Comparison of ENCODE assay signal across 34 mouse cellular contexts in the genomic region with DNA sequence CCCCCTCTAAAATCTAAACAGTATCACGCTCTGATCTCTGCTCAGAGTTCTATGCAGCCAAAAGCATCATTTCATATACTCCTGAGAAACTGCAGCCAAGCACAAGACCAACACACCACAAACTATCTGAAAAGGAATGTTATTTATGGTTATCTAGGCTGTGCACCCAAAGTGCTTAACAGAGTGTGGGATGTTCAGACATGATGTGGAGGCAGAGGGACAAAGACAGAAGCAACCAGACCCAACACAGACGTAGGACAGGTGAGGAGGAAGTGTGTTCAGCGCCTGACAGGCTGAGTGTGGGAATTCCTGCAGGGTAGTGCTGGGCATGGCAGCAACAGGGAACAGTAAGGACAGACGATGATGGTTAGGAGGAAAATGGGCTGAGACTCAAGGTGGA. TPM values are rescaled to one million over a fixed set of nuclear protein-coding genes. Genes with fewer than 3 reads are reported as not detected.
DNase-seq lines count a peak whose midpoint lies in the region; ATAC-seq and TF ChIP-seq lines count a peak whose summit lies in the region.
"Had no signal": no experiment of that assay in that cellular context is flagged by ENCODE, and none has a peak within 500 bp of the region (broad histone marks: within the 10 kb centered on the region; RNA-seq: fewer than 3 reads in every experiment).

No protein-coding gene starts in this region.

- no peak for ATAC-seq in midbrain, embryonic 11.5 days (ENCODE audit: low FRiP score)
- ATAC-seq: CD4-positive, CD25-positive, alpha-beta regulatory T cell, adult 4 months; forebrain, embryonic 15.5 days; hindbrain, postnatal 0 days had no signal

- H3K27ac ChIP-seq in left cerebral cortex, adult 2 months, result 0 out of 2 replicates have a peak overlapping the region, but pooled peaks have one; percentile 26
- no peak overlapping the region for H3K27ac ChIP-seq in midbrain, embryonic 11.5 days (ENCODE audit: low read depth, low read length)
- no peak overlapping the region for H3K27ac ChIP-seq in midbrain, embryonic 10.5 days (replicated peaks)
- H3K27ac ChIP-seq: embryonic facial prominence, embryonic 10.5 days; embryonic facial prominence, embryonic 13.5 days; forebrain, embryonic 12.5 days; forebrain, embryonic 15.5 days; gastrocnemius, adult 2 months; heart, embryonic 13.5 days; hindbrain, embryonic 14.5 days; hindbrain, postnatal 0 days had no signal

- no peak for DNase-seq in left cerebral cortex, adult 2 months (ENCODE audit: extremely low spot score in 1 of 2, low spot score in 2 of 2)
- no peak for DNase-seq in left cerebral cortex, postnatal 10 days (ENCODE audit: extremely low spot score in 1 of 2, low spot score in 2 of 2)
- peak; percentile 66 for DNase-seq in midbrain, embryonic 11.5 days (ENCODE audit: low spot score, missing footprints)
- no peak for DNase-seq in midbrain, embryonic 10.5 days (ENCODE audit: low spot score)
- peak; percentile 69 for DNase-seq in brain, adult 2 months (ENCODE audit: low read depth, low spot score)
- peak; percentile 50 for DNase-seq in telencephalon, adult 2 months (ENCODE audit: low read depth, low spot score)
- DNase-seq: adrenal gland, adult 2 months; adrenal gland, postnatal 14 days; cerebellum, adult 11-12 months; cerebellum, adult 8-10 months; cerebellum, postnatal 10 days; cerebellum, postnatal 36 days; embryo, embryonic 11 days; gastrocnemius, adult 2 months; gastrocnemius, postnatal 14 days; heart, adult 18-20 months; heart, postnatal 14 days; heart, postnatal 4 days had no signal

- no peak for TF ChIP-seq CTCF in left cerebral cortex, adult 2 months (IDR thresholded peaks at IDR 0.05)

- H3K4me1 ChIP-seq in midbrain, embryonic 11.5 days (ENCODE audit: control insufficient read depth, insufficient read depth, low read length), result no peaks in the 10 kb centered on the region
- no peaks in the 10 kb centered on the region for H3K4me1 ChIP-seq in midbrain, embryonic 10.5 days
- H3K4me1 ChIP-seq: forebrain, embryonic 12.5 days; forebrain, embryonic 15.5 days had no signal

- no peaks in the 10 kb centered on the region for H3K27me3 ChIP-seq in midbrain, embryonic 11.5 days (ENCODE audit: control insufficient read depth, insufficient read depth, low read length)
- no peaks in the 10 kb centered on the region for H3K27me3 ChIP-seq in midbrain, embryonic 10.5 days (ENCODE audit: low read depth, poor library complexity, severe bottlenecking)
- H3K27me3 ChIP-seq: embryonic facial prominence, embryonic 13.5 days; forebrain, embryonic 12.5 days; forebrain, embryonic 15.5 days; heart, embryonic 13.5 days had no signal

- 0 out of 2 replicates have a peak, but pooled peaks cover 2% of the 10 kb centered on the region for H3K36me3 ChIP-seq in midbrain, embryonic 11.5 days (ENCODE audit: control insufficient read depth, insufficient read depth, low read length)
- peaks cover 73% of the 10 kb centered on the region for H3K36me3 ChIP-seq in midbrain, embryonic 10.5 days
- H3K36me3 ChIP-seq: forebrain, embryonic 15.5 days had no signal

- no peak overlapping the region for H3K4me2 ChIP-seq in midbrain, embryonic 11.5 days
- H3K4me2 ChIP-seq: embryonic facial prominence, embryonic 13.5 days; forebrain, embryonic 12.5 days; forebrain, embryonic 15.5 days; heart, embryonic 13.5 days; hindbrain, embryonic 14.5 days had no signal

- H3K9me3 ChIP-seq in midbrain, embryonic 11.5 days (ENCODE audit: control insufficient read depth, low read length), result no peaks in the 10 kb centered on the region
- no peaks in the 10 kb centered on the region for H3K9me3 ChIP-seq in midbrain, embryonic 10.5 days (replicated peaks)
- H3K9me3 ChIP-seq: embryonic facial prominence, embryonic 10.5 days; embryonic facial prominence, embryonic 13.5 days; forebrain, embryonic 12.5 days; forebrain, embryonic 15.5 days; heart, embryonic 13.5 days had no signal

- H3K4me3 ChIP-seq in left cerebral cortex, adult 2 months, result no peak overlapping the region
- no peak overlapping the region for H3K4me3 ChIP-seq in midbrain, embryonic 11.5 days (ENCODE audit: low read depth, low read length)
- H3K4me3 ChIP-seq in midbrain, embryonic 10.5 days, result no peak overlapping the region
- H3K4me3 ChIP-seq: embryonic facial prominence, embryonic 10.5 days; embryonic facial prominence, embryonic 13.5 days; erythroblast, embryonic 14.5 days; forebrain, embryonic 12.5 days; forebrain, embryonic 15.5 days; gastrocnemius, adult 2 months; heart, embryonic 13.5 days had no signal

- no peak overlapping the region for H3K9ac ChIP-seq in midbrain, embryonic 11.5 days (ENCODE audit: low read length)
- H3K9ac ChIP-seq: embryonic facial prominence, embryonic 13.5 days; forebrain, embryonic 12.5 days; forebrain, embryonic 15.5 days; heart, embryonic 13.5 days; hindbrain, embryonic 14.5 days had no signal

- intact Hi-C loops in left cerebral cortex, adult 2 months (cut with DNase I), result no loop called here
- intact Hi-C loops in left cerebral cortex, postnatal 10 days (cut with DNase I), result no loop called here

- 96% methylated on average over 4 of the region's 4 CpGs for WGBS in midbrain, embryonic 11.5 days
- 95% methylated on average over 4 of the region's 4 CpGs for WGBS in midbrain, embryonic 10.5 days

RNA-seq across cellular contexts. Expression of a gene that starts 11.9 kb away (rescaled TPM):
- total RNA-seq in left cerebral cortex, adult 2 months (2021), result 1 to 10 TPM; 2.3 to 3.2 TPM
- 1 to 10 TPM in 1 of 2 experiments, under 1 TPM in 1; 0.81 to 1.4 TPM for total RNA-seq in left cerebral cortex, postnatal 10 days (2021)
- 0.16 and 0.25 TPM in 2 replicates for polyA plus RNA-seq in midbrain, embryonic 11.5 days (2014; fragmentation: Nextera tagmentation; extraction: Ambion mirVana)
- 0.35 and 0.60 TPM in 2 replicates for polyA plus RNA-seq in midbrain, embryonic 10.5 days (2016; fragmentation: Nextera tagmentation; extraction: Ambion mirVana)
- total RNA-seq: heart, postnatal 4 days had no signal

RNA-seq across cellular contexts. Expression of a gene that starts 14.5 kb away (rescaled TPM):
- not detected for total RNA-seq in left cerebral cortex, adult 2 months (2021)
- total RNA-seq in left cerebral cortex, postnatal 10 days (2021), result not detected
- not detected in 2 replicates for polyA plus RNA-seq in midbrain, embryonic 11.5 days (2014; fragmentation: Nextera tagmentation; extraction: Ambion mirVana)
- polyA plus RNA-seq in midbrain, embryonic 10.5 days (2016; fragmentation: Nextera tagmentation; extraction: Ambion mirVana), result 0.05 TPM in 1 of 2 replicates, not detected in the other
- total RNA-seq: adrenal gland, adult 2 months; hindbrain, postnatal 0 days had no signal
- polyA plus RNA-seq: CD4-positive, CD25-positive, alpha-beta regulatory T cell, adult 4 months; embryonic facial prominence, embryonic 13.5 days; erythroblast, embryonic 14.5 days; forebrain, embryonic 12.5 days had no signal

RNA-seq across cellular contexts. Expression of a gene that starts 18.8 kb away (rescaled TPM):
- 10 to 100 TPM; 93.2 to 99.7 TPM for total RNA-seq in left cerebral cortex, adult 2 months (2021)
- 100 to 1,000 TPM; 106 to 107 TPM for total RNA-seq in left cerebral cortex, postnatal 10 days (2021)
- polyA plus RNA-seq in midbrain, embryonic 11.5 days (2014; fragmentation: Nextera tagmentation; extraction: Ambion mirVana), result 74.2 and 83.3 TPM in 2 replicates
- 102 and 111 TPM in 2 replicates for polyA plus RNA-seq in midbrain, embryonic 10.5 days (2016; fragmentation: Nextera tagmentation; extraction: Ambion mirVana)

RNA-seq across cellular contexts. Expression of a gene that starts 18.9 kb away (rescaled TPM):
- total RNA-seq in left cerebral cortex, adult 2 months (2021), result not detected
- total RNA-seq in left cerebral cortex, postnatal 10 days (2021), result not detected
- polyA plus RNA-seq in midbrain, embryonic 11.5 days (2014; fragmentation: Nextera tagmentation; extraction: Ambion mirVana), result 0.15 TPM in 1 of 2 replicates, not detected in the other
- 0.11 and 0.19 TPM in 2 replicates for polyA plus RNA-seq in midbrain, embryonic 10.5 days (2016; fragmentation: Nextera tagmentation; extraction: Ambion mirVana)
- total RNA-seq: adrenal gland, adult 2 months; adrenal gland, postnatal 14 days; adrenal gland, postnatal 4 days; gastrocnemius, adult 2 months; gastrocnemius, postnatal 14 days; gastrocnemius, postnatal 4 days; heart, adult 18-20 months; heart, postnatal 14 days; heart, postnatal 4 days; hindbrain, postnatal 0 days; MEL had no signal
- polyA plus RNA-seq: adrenal gland, adult 2 months; brain, embryonic 14.5 days; CD4-positive, CD25-positive, alpha-beta regulatory T cell, adult 4 months; cortical plate, adult 2 months; erythroblast, embryonic 14.5 days; forebrain, embryonic 12.5 days; forebrain, embryonic 15.5 days; heart, embryonic 13.5 days; heart, embryonic 16.5 days; hindbrain, embryonic 11.5 days; hindbrain, embryonic 14.5 days; hindbrain, postnatal 0 days had no signal

RNA-seq across cellular contexts. Expression of a gene that starts 31.6 kb away (rescaled TPM):
- total RNA-seq in left cerebral cortex, adult 2 months (2021), result 10 to 100 TPM; 27.8 to 31.8 TPM
- 10 to 100 TPM; 33.0 to 34.3 TPM for total RNA-seq in left cerebral cortex, postnatal 10 days (2021)
- 39.4 and 41.4 TPM in 2 replicates for polyA plus RNA-seq in midbrain, embryonic 11.5 days (2014; fragmentation: Nextera tagmentation; extraction: Ambion mirVana)
- 51.9 and 60.5 TPM in 2 replicates for polyA plus RNA-seq in midbrain, embryonic 10.5 days (2016; fragmentation: Nextera tagmentation; extraction: Ambion mirVana)

Comparison
In these comparisons a context has a peak if more than half of its experiments do, and no peak if none do; other contexts are left out.
1. DNase-seq: peak in midbrain, embryonic 11.5 days (single experiment), brain, adult 2 months (single experiment) and telencephalon, adult 2 months (single experiment); none in left cerebral cortex, adult 2 months (0 of 2), left cerebral cortex, postnatal 10 days (0 of 2) and midbrain, embryonic 10.5 days (single experiment).